Mouse (Mus musculus) layer of hippocampus, postnatal 36 days (tissue): ENCODE data around the gene Tlx3. TPM values are rescaled to one million over a fixed set of nuclear protein-coding genes. Genes with fewer than 3 reads are reported as not detected.
A peak's percentile ranks its signal among the peaks of the same experiment; 100 is the strongest.

ENCODE experiments used
- DNase-seq, 2 experiments: peaks; one replicate each; pipeline ENCODE4 v3.0.0; 2022
- total RNA-seq, 2 experiments: library from RNA; stranded (reverse); gene quantifications; 2 replicates each; pipeline ENCODE4 v1.2.3; 2021

Tlx3 gene
- not detected for total RNA-seq

- DNase-seq, result peak in 1 of 2 experiments; percentile 36
These were observed at the start of gene Tlx3 for GRCm38 (mm10) chr11:33203383-33204328. Gene Tlx3, minus strand, starts transcription at chr11:33203589.

GRCm38 (mm10) chr11:33240295-33240694, 36.9 kb upstream of the Tlx3 start:
- DNase-seq, result no peak

- DNase-seq, result no peak
These were observed 30.7 kb upstream of the Tlx3 start for GRCm38 (mm10) chr11:33234134-33234533.

GRCm38 (mm10) chr11:33232056-33232455, 28.7 kb upstream of the Tlx3 start:
- DNase-seq, result no peak

- no peak for DNase-seq
These were observed 24.8 kb upstream of the Tlx3 start for GRCm38 (mm10) chr11:33228186-33228585.

GRCm38 (mm10) chr11:33226516-33226915, 23.1 kb upstream of the Tlx3 start:
- DNase-seq, result no peak

GRCm38 (mm10) chr11:33221566-33222365, 18.4 kb upstream of the Tlx3 start:
- no peak for DNase-seq

- DNase-seq, result no peak
These were observed 17.4 kb upstream of the Tlx3 start for GRCm38 (mm10) chr11:33220763-33221162.

- DNase-seq, result no peak
These were observed 14.1 kb upstream of the Tlx3 start for GRCm38 (mm10) chr11:33217384-33218079.

- no peak for DNase-seq
These were observed 4.0 kb upstream of the Tlx3 start for GRCm38 (mm10) chr11:33207411-33207810.

GRCm38 (mm10) chr11:33204966-33205365, 1.6 kb upstream of the Tlx3 start:
- no peak for DNase-seq

GRCm38 (mm10) chr11:33204329-33204705, 928 bp upstream of the Tlx3 start:
- peak in 1 of 2 experiments; percentile 3 for DNase-seq

- no peak for DNase-seq
These were observed 417 bp downstream of the Tlx3 start for GRCm38 (mm10) chr11:33202972-33203371.

- DNase-seq, result no peak
These were observed 1.1 kb downstream of the Tlx3 start for GRCm38 (mm10) chr11:33202296-33202695.

- no peak for DNase-seq
These were observed 1.8 kb downstream of the Tlx3 start for GRCm38 (mm10) chr11:33201626-33202010.

- no peak for DNase-seq
These were observed 2.4 kb downstream of the Tlx3 start for GRCm38 (mm10) chr11:33200764-33201625.

GRCm38 (mm10) chr11:33199906-33200763, 3.3 kb downstream of the Tlx3 start:
- DNase-seq, result no peak

GRCm38 (mm10) chr11:33199117-33199514, 4.3 kb downstream of the Tlx3 start:
- no peak for DNase-seq

GRCm38 (mm10) chr11:33198351-33199116, 4.9 kb downstream of the Tlx3 start:
- no peak for DNase-seq

- no peak for DNase-seq
These were observed 5.7 kb downstream of the Tlx3 start for GRCm38 (mm10) chr11:33197673-33198072.
